Mouse (Mus musculus) embryonic fibroblast, embryonic 13.5 days (primary cell): Measurements from ENCODE around the gene Chka. TPM values are rescaled to one million over a fixed set of nuclear protein-coding genes. Genes with fewer than 3 reads are reported as not detected.

Experiments used
- H3K27ac ChIP-seq: 2 replicates; pipeline ENCODE4 v1.5.1; 2012; ENCODE audit warnings: low read length, control low read depth, inconsistent platforms; ENCODE audit not compliant: insufficient read depth
- H3K4me1 ChIP-seq: 2 replicates; pipeline ENCODE4 v1.6.1; 2011; ENCODE audit warnings: low read length; ENCODE audit not compliant: control insufficient read depth, insufficient read depth
- H3K4me3 ChIP-seq: 2 replicates; pipeline ENCODE4 v1.5.1; 2011; ENCODE audit warnings: mild to moderate bottlenecking, control low read depth, low read length; ENCODE audit not compliant: insufficient read depth
- CTCF ChIP-seq: IDR thresholded peaks from 2 replicates; pipeline ENCODE4 v1.5.1; 2011; ENCODE audit warnings: mild to moderate bottlenecking, control low read depth, low read length, moderate library complexity, borderline replicate concordance; ENCODE audit not compliant: insufficient read depth
- POLR2A ChIP-seq: IDR thresholded peaks from 2 replicates; pipeline ENCODE4 v1.6.1; 2011; ENCODE audit warnings: low read depth, mild to moderate bottlenecking, control low read depth, low read length, moderate library complexity
- polyA plus RNA-seq: library from polyadenylated mRNA; stranded (reverse); fragments of >200 nt; gene quantifications from 2 replicates; pipeline ENCODE4 v1.2.4, GENCODE M21; 2011; ENCODE audit warnings: low read depth; ENCODE audit not compliant: missing spikeins, insufficient read length

Chka gene
- polyA plus RNA-seq, 1 experiment = 65.0 TPM

DNA sequence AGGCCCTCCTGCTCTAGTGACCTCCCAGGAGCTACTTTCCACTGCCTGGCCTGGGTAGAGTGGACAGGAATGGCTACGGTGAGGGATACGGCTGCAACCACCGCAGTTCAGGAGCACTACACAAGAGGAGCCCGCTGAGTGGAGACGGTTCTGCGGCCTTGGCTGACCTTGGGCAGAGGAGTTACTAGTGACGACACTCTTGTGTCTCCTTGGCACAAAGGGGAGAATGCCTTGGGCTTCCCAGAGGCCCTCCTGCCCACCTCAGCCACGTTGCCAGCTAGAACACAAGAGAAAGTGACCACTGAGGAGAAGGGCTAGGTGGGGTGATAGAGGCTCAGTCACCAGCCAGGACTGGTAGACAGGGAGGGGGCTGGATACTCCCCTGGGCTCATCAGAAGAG lies 72.6 kb downstream of the Chka start:
- TF ChIP-seq POLR2A = no peak
- TF ChIP-seq CTCF = no peak
- Histone ChIP-seq H3K27ac (no peak overlapping the region), H3K4me3 (no peak overlapping the region), H3K4me1 (peaks cover 8% of the 10 kb centered on the region; the same call in 1 of the 2 replicates)

DNA sequence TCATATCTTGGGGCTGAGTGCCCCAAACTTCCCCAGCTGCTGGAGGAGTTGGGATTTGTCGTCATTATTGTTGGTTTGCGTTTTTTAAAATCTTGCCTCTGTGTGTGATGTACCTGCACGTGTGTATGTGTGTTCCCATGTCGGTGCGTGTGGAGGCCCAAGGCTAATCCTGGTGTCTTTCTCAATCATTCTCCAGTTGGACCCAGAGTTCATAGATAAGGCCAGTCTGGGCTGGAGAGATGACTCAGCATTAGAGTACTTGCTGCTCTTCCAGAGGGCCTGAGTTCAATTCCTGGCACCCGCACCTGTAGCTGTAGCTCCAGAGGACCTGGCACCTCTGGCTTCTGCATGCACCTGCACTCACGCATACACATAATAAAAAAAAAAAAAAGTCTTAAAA lies 73.3 kb downstream of the Chka start:
- H3K4me3 ChIP-seq = no peak overlapping the region
- H3K4me1 ChIP-seq = peaks cover 14% of the 10 kb centered on the region
- no peak for TF ChIP-seq POLR2A
- TF ChIP-seq CTCF = no peak
- no peak overlapping the region for H3K27ac ChIP-seq

DNA sequence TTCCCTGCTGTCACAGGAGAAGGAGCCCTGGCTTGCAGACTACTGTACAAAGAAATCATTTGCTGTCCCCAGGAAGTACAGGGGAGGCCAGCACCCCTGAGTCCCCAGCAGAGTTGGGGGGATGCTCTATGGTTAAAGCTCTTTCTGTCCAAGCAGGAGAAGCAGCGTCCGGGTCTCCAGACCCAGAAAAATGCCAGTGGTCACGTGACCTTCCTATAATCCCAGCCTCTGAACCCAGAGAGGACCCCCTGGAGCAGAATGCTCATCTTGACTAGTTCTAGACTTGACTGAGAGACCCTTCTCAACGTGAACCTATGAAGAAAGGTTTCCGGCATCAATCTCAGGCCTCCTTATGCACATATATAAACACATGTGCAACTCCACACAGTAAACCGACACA lies 74.3 kb downstream of the Chka start:
- Histone ChIP-seq H3K4me3 (no peak overlapping the region), H3K4me1 (peaks cover 19% of the 10 kb centered on the region), H3K27ac (no peak overlapping the region)
- TF ChIP-seq POLR2A = no peak
- no peak for TF ChIP-seq CTCF

DNA sequence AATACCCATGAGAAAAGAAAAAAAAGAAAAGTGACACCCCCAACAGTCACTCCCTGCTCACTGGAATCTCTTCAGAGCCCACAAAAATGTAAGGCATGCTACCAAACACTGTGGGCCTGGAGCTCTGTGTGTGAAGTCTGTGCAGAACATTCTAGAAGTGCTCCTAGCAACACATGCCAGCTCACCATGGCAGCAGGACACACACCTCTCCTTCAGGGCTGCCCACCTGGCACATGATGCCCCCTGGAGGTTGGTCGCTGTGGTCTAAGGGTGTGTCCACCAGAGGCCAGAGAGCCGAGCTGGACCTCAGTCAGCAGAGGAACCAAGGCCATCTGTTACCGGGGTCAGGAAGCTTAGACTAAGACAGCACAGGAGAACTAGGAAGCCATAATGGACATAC lies 74.7 kb downstream of the Chka start:
- Histone ChIP-seq H3K27ac (peak overlapping the region; percentile 27), H3K4me1 (peaks cover 19% of the 10 kb centered on the region)
- TF ChIP-seq CTCF (peak; percentile 27; the same call in 1 of the 2 replicates), POLR2A (0 out of 2 replicates have a peak, but pooled peaks have one; percentile 26)

DNA sequence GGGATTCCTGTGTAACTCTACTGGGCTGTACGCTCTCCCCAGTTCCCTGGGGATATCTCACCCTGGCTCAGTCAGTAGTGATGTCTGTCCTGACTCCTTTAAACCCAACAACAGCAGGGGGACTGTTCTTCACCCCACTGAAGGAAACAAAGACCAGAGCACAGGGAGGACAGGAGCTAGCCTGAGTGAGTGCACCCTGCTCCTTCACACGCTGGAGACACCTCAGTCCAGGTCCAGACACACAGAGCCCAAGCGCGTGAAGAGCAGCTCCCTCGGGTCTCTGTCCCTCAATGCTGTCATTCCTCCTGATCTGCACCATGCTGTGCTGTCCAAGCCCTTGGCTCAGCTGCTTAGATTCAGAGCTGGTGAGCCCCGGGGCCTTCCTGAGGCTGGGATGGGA lies 75.1 kb downstream of the Chka start:
- H3K4me3 ChIP-seq = no peak overlapping the region
- H3K27ac ChIP-seq = peak overlapping the region; percentile 27
- peaks cover 19% of the 10 kb centered on the region for H3K4me1 ChIP-seq
- no peak for TF ChIP-seq POLR2A
- no peak for TF ChIP-seq CTCF

More for the DNA sequence above, 74.7 kb downstream of the Chka start:
- H3K4me3 ChIP-seq = no peak overlapping the region

DNA sequence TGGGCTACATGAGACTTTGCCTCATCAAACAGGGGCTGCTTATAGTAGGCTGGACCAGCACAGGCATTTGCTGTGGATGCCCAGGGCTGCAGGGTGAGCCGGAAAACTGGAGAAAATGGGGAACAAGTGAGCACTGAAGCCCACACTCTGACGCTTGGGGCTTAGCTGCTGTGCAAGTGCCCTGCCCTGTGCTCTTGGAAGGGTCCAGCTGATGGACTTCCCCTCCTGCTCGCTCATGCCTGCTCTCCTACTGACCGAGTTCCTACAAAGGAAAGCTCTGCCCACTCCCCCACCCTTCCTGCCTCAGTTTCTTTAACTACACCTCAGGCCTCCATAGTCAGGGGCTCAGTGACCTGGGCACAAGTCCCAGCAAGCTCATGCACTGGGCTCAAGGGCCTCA lies 76.4 kb downstream of the Chka start:
- TF ChIP-seq POLR2A = no peak
- TF ChIP-seq CTCF = no peak
- H3K27ac ChIP-seq = no peak overlapping the region

DNA sequence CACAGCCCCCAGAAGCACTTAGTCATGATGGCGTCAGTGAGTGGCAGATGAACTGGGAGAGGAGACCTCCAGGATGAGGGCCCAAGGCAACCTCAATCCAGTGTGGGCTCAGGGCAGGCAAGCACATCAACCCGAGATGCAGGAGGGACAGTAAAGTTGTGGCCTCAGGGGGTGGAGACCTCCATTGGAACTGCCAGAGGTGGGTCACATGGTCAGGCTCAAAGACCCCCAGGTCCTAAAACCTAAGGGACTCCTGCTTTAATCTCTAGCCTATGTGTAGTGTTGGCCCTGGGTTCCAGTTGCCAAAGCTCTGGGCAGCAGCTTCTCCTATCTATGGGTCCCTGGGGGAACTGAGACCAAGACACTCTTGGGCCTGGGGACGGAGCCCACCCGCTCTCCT lies 77.2 kb downstream of the Chka start:
- Histone ChIP-seq H3K4me1 (peaks cover 19% of the 10 kb centered on the region), H3K4me3 (no peak overlapping the region), H3K27ac (no peak overlapping the region)
- TF ChIP-seq POLR2A (no peak), CTCF (no peak)

More for the DNA sequence above, 76.4 kb downstream of the Chka start:
- no peak overlapping the region for H3K4me3 ChIP-seq
- H3K4me1 ChIP-seq = peaks cover 19% of the 10 kb centered on the region

DNA sequence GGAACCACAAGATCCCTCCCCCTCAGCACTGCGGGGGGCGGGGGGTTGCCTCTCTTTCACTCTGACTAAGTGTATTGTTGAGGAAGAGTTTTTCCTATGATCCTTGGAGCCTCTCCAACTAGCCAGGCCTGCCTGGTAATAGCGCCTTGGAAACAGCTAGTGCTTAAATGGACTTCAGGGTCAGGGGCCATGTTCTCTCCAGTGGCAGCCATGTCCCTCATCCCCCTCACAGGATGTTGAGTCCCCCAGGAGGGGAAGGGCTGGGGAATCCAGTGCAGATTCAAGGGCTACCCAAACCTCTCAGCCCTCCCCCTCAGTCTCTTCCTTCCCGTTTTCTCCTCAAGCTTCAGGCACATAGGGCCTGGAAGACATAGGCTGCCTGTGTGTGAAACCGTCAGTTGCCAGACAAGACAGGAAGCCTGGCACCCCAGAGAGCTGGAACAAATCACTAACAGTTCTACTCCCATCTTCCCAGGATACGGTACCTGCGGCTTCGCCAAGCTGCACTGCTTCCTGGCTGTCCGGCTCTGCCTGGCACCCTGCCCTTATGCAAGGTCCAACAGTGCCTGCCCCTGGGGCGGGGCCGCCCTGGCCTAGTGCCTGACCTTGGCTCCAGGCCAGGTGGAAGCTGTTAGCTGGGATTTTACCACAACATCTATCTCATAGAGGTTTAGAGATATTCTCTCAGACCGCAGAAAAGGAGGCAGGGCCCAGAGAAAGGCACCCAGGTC lies 77.8 kb downstream of the Chka start, which contains the start of gene Aldh3b1:
Aldh3b1 (minus strand) TSS at position 598 of the 731 bp plus-strand sequence.
- no peak within 1 kb of the TSS for H3K4me3 ChIP-seq
- TF ChIP-seq POLR2A (no peak), CTCF (no peak)
- H3K4me1 ChIP-seq = peaks cover 19% of the 10 kb centered on the region
- H3K27ac ChIP-seq = peak within 1 kb of the TSS; percentile 44

DNA sequence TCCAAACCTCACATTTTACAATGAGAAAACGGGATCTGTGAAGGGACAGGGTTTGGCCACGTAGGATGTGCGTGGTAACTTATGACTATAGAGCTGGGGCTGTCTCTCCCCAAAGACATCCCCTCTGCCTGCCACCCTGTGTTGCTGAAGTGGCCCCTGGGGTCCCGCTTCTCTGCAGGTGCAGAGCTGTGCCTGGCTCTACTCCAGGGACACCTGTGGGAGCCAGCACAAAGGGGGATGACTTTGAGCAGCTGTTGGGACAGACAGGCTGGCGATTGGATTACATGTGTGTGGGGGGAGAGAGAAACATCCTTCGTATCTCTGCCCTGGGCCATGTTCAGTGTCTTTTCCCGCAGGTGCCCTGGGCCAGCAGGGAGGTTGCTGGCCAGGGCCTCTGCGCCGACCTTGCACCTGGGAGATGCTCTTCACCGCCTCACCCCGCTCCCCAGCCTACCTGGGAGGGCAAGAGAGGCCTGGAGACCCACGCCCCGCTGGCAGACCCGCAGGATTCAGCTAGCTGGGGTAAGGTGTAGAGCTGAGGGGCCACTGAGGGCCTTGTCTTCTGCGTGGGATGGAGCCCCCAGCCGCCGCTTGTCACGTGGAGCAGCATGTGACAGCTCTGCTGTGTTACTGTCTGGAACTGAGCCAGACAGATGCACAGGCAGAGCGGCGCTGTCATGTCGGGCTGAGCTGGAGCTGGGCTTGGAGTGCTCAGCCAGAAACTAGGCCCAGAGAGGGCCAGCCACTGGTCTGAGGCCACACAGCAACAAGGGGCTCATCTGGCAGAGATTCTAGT lies 78.9 kb downstream of the Chka start:
- no peak for TF ChIP-seq POLR2A
- no peak for TF ChIP-seq CTCF
- H3K4me3 ChIP-seq = no peak overlapping the region
- peak overlapping the region; percentile 44; the same call in 1 of the 2 replicates for H3K27ac ChIP-seq
- H3K4me1 ChIP-seq = peaks cover 19% of the 10 kb centered on the region

DNA sequence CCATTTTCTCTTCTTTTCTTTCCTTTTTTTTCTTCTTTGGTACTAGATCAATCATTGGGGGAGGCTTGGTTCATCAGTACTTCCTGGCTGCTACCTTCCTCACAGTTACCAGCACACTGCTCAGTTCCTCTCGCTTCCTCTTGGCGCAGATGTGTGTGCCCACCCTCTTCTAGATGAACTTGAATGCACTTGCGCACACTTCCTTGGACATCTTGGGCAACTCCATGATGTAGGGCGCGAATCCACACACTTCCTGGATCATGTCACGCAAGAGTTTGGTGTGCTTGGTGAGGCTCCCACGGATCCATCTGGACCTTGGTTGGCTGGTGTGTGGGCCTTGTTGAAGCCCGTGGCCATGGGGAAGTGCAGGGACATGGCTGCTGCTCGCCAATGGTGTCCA lies 80.1 kb downstream of the Chka start:
- H3K4me3 ChIP-seq = no peak overlapping the region
- H3K27ac ChIP-seq = no peak overlapping the region
- TF ChIP-seq POLR2A = no peak
- TF ChIP-seq CTCF = no peak
- H3K4me1 ChIP-seq = peaks cover 14% of the 10 kb centered on the region
